Mouse (Mus musculus) megakaryocyte, embryonic 14.5 days (primary cell): ENCODE results near the gene Lmntd2.

ENCODE experiments used
- FLI1 ChIP-seq: IDR thresholded peaks from 2 replicates; pipeline ENCODE4 v1.6.1; 2012; ENCODE audit warnings: low read length, inconsistent platforms, mixed read lengths
- GATA1 ChIP-seq: IDR thresholded peaks from 3 replicates; pipeline ENCODE4 v1.6.1; 2012; ENCODE audit warnings: mixed read lengths, low read length, inconsistent platforms, borderline replicate concordance

DNA sequence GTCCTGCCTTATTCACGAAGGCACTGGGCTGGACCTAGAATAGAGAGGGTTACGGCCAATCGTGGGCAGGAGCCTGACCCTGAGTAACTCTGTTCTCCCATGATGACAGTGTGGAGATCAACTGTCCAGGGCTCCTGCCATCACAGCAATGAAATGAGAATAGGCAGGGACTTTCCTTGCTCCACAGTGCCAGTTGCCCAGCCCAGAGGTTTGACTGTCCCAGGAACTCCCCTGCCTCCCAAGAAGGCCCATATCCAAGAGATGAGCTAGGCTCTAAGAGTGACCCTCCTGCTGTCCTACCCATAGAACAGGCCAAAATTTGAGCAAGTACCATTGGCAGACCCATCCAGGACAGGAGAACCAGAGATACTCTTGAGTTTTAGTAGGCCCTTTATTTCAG is 25.1 kb downstream of the Lmntd2 start:
- no peak for TF ChIP-seq GATA1
- TF ChIP-seq FLI1 = no peak
